Mouse (Mus musculus): ENCODE measurements around the gene Mpzl1.
A peak's percentile ranks its signal among the peaks of the same experiment; 100 is the strongest.

Gene Mpzl1

GRCm38 (mm10) chr1:165579332-165579731 is 55.0 kb downstream of the Mpzl1 start:
- DNase-seq (ENCODE audit: low spot score): no peak

- no peak for DNase-seq (ENCODE audit: low spot score)
Observed at GRCm38 (mm10) chr1:165576459-165577112, 57.8 kb downstream of the Mpzl1 start.

GRCm38 (mm10) chr1:165576005-165576404 is 58.3 kb downstream of the Mpzl1 start:
- DNase-seq (ENCODE audit: low spot score): no peak

GRCm38 (mm10) chr1:165567466-165567865 is 66.9 kb downstream of the Mpzl1 start:
- no peak for DNase-seq (ENCODE audit: low spot score)

- no peak for DNase-seq (ENCODE audit: low spot score)
Observed at GRCm38 (mm10) chr1:165565283-165565682, 69.1 kb downstream of the Mpzl1 start.

- peak; percentile 72 for DNase-seq (ENCODE audit: low spot score)
Observed at GRCm38 (mm10) chr1:165559073-165559472, 75.3 kb downstream of the Mpzl1 start.

GRCm38 (mm10) chr1:165556711-165557110 is 77.6 kb downstream of the Mpzl1 start:
- DNase-seq (ENCODE audit: low spot score): no peak
